Mouse (Mus musculus): ENCODE measurements at regions not wholly inside any gene's neighbourhood (a gene's known extent, or its start where the extent isn't known, plus 50 kb on each side); places are given as distances from the start of the nearest gene placed in this dataset.

DNA sequence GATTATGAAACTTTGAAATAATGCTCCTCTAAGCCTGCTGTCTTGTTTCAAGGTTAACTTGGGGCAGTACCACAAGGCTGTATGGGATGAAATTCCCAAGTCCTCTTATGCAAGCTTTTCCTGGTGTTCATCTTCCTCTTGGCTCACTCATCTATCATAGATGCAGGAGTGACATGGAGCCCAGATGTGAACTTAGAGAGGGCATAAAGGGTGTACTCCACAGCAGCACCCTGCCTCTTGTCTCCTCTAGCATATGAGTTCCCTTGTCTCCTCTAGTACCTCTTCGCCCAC, 53.3 kb upstream of the Igf1 start:
- Histone ChIP-seq H3K4me2 (replicated peaks; ENCODE audit: low read depth, low read length, severe bottlenecking) (no peak overlapping the region), H3K27me3 (ENCODE audit: control insufficient read depth, insufficient read depth, low read length) (no peaks in the 10 kb centered on the region), H3K4me3 (replicated peaks; ENCODE audit: low read length) (no peak overlapping the region), H3K9ac (ENCODE audit: low read depth, low read length, severe bottlenecking) (no peak overlapping the region), H3K9me3 (ENCODE audit: control insufficient read depth, low read length) (no peaks in the 10 kb centered on the region), H3K36me3 (ENCODE audit: control insufficient read depth, insufficient read depth, low read length) (no peaks in the 10 kb centered on the region), H3K4me1 (ENCODE audit: control insufficient read depth, insufficient read depth, low read length) (0 out of 2 replicates have a peak, but pooled peaks cover 5% of the 10 kb centered on the region), H3K27ac (replicated peaks; ENCODE audit: low read depth, low read length) (no peak overlapping the region)
- WGBS: 83% methylated on average over 1 of the region's 1 CpGs
- no peak for TF ChIP-seq POLR2A (IDR thresholded peaks at IDR 0.05; ENCODE audit: borderline replicate concordance, extremely low read depth, insufficient read depth, insufficient read length)
- no peak for DNase-seq (ENCODE audit: low spot score)
- ATAC-seq (ENCODE audit: low FRiP score, low read depth): no peak

Measured in limb, embryonic 14.5 days (tissue).